Mouse (Mus musculus) embryonic facial prominence, embryonic 15.5 days (tissue): Measurements from ENCODE around the gene Map10. TPM values are rescaled to one million over a fixed set of nuclear protein-coding genes. Genes with fewer than 3 reads are reported as not detected.

ENCODE experiments used
- ATAC-seq: fragments of 200-750 bp; cut with Nextera tagmentation; 2 replicates; pipeline ENCODE4 v1.8.0; 2017; ENCODE audit warnings: low read depth, moderate TSS enrichment; ENCODE audit not compliant: insufficient number of reproducible peaks, low FRiP score, low TSS enrichment
- H3K27ac ChIP-seq: fragments of 300-500 bp; sonication (generic); replicated peaks from 2 replicates; pipeline ENCODE4 v1.5.1; 2015; ENCODE audit warnings: mild to moderate bottlenecking, inconsistent platforms
- H3K27me3 ChIP-seq: fragments of 300-500 bp; sonication (generic); 2 replicates; pipeline ENCODE4 v1.6.1; 2015; ENCODE audit warnings: inconsistent platforms
- H3K36me3 ChIP-seq: fragments of 300-500 bp; sonication (generic); 2 replicates; pipeline ENCODE4 v1.6.1; 2015; ENCODE audit warnings: mild to moderate bottlenecking, inconsistent platforms
- H3K4me1 ChIP-seq: fragments of 300-500 bp; sonication (generic); 2 replicates; pipeline ENCODE4 v1.6.1; 2015; ENCODE audit warnings: inconsistent platforms
- H3K4me2 ChIP-seq: fragments of 300-500 bp; sonication (generic); replicated peaks from 2 replicates; pipeline ENCODE4 v1.6.1; 2015; ENCODE audit warnings: mild to moderate bottlenecking, inconsistent platforms
- H3K4me3 ChIP-seq: fragments of 300-500 bp; sonication (generic); replicated peaks from 2 replicates; pipeline ENCODE4 v1.5.1; 2015; ENCODE audit warnings: mild to moderate bottlenecking, inconsistent platforms
- H3K9ac ChIP-seq: fragments of 300-500 bp; sonication (generic); 2 replicates; pipeline ENCODE4 v1.6.1; 2015; ENCODE audit warnings: inconsistent platforms
- H3K9me3 ChIP-seq: fragments of 300-500 bp; sonication (generic); replicated peaks from 2 replicates; pipeline ENCODE4 v1.6.1; 2016; ENCODE audit warnings: inconsistent platforms
- WGBS: fragments of 180-500 bp; shearing (Covaris S2); methylation state at CpG from one replicate; pipeline ENCODE4 v1.1.7; 2015; 5-methylcytosine and 5-hydroxymethylcytosine counted together
- polyA plus RNA-seq: library from polyadenylated mRNA; unstranded; fragments of >200 nt; fragmentation: Nextera tagmentation; extraction: Ambion mirVana; gene quantifications from 2 replicates; pipeline ENCODE4 v1.2.1, GENCODE M21; 2015

Gene Map10
- polyA plus RNA-seq, 1 experiment from 2014 or later: 6.9 TPM

- Histone ChIP-seq H3K9ac (no peak overlapping the region), H3K4me2 (peak overlapping the region; percentile 90), H3K36me3 (peaks cover 16% of the 10 kb centered on the region), H3K27ac (no peak overlapping the region), H3K27me3 (no peaks in the 10 kb centered on the region), H3K4me3 (peak overlapping the region; percentile 60), H3K9me3 (peaks cover 18% of the 10 kb centered on the region), H3K4me1 (peaks cover 23% of the 10 kb centered on the region)
- WGBS: 92% methylated on average over 6 of the region's 6 CpGs
- ATAC-seq: peak; percentile 46; the same call in 1 of the 2 replicates
Observed at GRCm38 (mm10) chr8:125670420-125670819, 802 bp downstream of the Map10 start.

DNA sequence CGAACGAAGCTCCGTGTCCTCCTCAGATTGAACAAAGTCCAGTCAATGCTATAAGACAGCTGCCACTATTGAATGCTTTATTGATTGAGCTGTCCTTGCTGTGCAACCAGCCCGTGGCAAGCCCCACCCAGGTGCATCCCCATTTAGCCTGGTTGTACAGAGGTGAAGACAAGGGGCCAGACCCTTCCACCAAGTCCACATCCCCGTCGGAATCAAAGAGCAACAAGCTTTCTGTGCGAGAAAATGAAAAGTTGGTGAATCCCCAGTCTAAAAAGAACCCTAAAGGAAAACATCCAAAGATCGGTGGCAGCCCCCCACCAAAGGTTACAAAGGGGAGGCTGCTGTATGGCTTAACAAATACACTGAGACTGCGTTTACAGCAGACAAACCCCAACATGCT, 1.3 kb downstream of the Map10 start:
- 97% methylated on average over 9 of the region's 9 CpGs for WGBS
- no peak overlapping the region for H3K4me3 ChIP-seq
- no peaks in the 10 kb centered on the region for H3K27me3 ChIP-seq
- H3K36me3 ChIP-seq: peaks cover 16% of the 10 kb centered on the region
- H3K9ac ChIP-seq: no peak overlapping the region
- no peak overlapping the region for H3K4me2 ChIP-seq
- H3K27ac ChIP-seq: no peak overlapping the region
- H3K4me1 ChIP-seq: peaks cover 19% of the 10 kb centered on the region
- peaks cover 18% of the 10 kb centered on the region for H3K9me3 ChIP-seq
- ATAC-seq: no peak

- Histone ChIP-seq H3K4me2 (no peak overlapping the region), H3K36me3 (peaks cover 16% of the 10 kb centered on the region), H3K9ac (no peak overlapping the region), H3K4me1 (peaks cover 14% of the 10 kb centered on the region), H3K27me3 (no peaks in the 10 kb centered on the region), H3K9me3 (peaks cover 18% of the 10 kb centered on the region), H3K27ac (no peak overlapping the region), H3K4me3 (no peak overlapping the region)
- 97% methylated on average over 5 of the region's 5 CpGs for WGBS
- no peak for ATAC-seq
Observed at GRCm38 (mm10) chr8:125671371-125671770, 1.8 kb downstream of the Map10 start.

GRCm38 (mm10) chr8:125675796-125676195, 6.2 kb downstream of the Map10 start:
- ATAC-seq: no peak
- Histone ChIP-seq H3K9me3 (peaks cover 16% of the 10 kb centered on the region), H3K36me3 (peaks cover 12% of the 10 kb centered on the region), H3K4me1 (peaks cover 3% of the 10 kb centered on the region; the same call in 1 of the 2 replicates), H3K4me2 (no peak overlapping the region), H3K4me3 (no peak overlapping the region), H3K27me3 (no peaks in the 10 kb centered on the region), H3K9ac (no peak overlapping the region), H3K27ac (no peak overlapping the region)
- 66% methylated on average over 3 of the region's 3 CpGs for WGBS

GRCm38 (mm10) chr8:125677484-125677883, 7.9 kb downstream of the Map10 start:
- ATAC-seq: no peak
- H3K4me3 ChIP-seq: no peak overlapping the region
- H3K9me3 ChIP-seq: no peaks in the 10 kb centered on the region
- no peaks in the 10 kb centered on the region for H3K27me3 ChIP-seq
- WGBS: 91% methylated on average over 6 of the region's 6 CpGs
- no peak overlapping the region for H3K9ac ChIP-seq
- H3K4me2 ChIP-seq: no peak overlapping the region
- H3K4me1 ChIP-seq: peaks cover 7% of the 10 kb centered on the region; the same call in 1 of the 2 replicates
- no peak overlapping the region for H3K27ac ChIP-seq
- H3K36me3 ChIP-seq: no peaks in the 10 kb centered on the region

- no peak overlapping the region for H3K4me3 ChIP-seq
- no peaks in the 10 kb centered on the region for H3K27me3 ChIP-seq
- no peaks in the 10 kb centered on the region for H3K9me3 ChIP-seq
- 69% methylated on average over 8 of the region's 8 CpGs for WGBS
- no peak overlapping the region for H3K27ac ChIP-seq
- ATAC-seq: no peak
- no peak overlapping the region for H3K9ac ChIP-seq
- H3K4me1 ChIP-seq: peaks cover 7% of the 10 kb centered on the region; the same call in 1 of the 2 replicates
- no peaks in the 10 kb centered on the region for H3K36me3 ChIP-seq
- no peak overlapping the region for H3K4me2 ChIP-seq
Observed at GRCm38 (mm10) chr8:125678854-125679648, 9.4 kb downstream of the Map10 start.

- no peaks in the 10 kb centered on the region for H3K9me3 ChIP-seq
- H3K4me1 ChIP-seq: peaks cover 7% of the 10 kb centered on the region; the same call in 1 of the 2 replicates
- no peak overlapping the region for H3K4me2 ChIP-seq
- WGBS: 28% methylated on average over 8 of the region's 8 CpGs
- H3K4me3 ChIP-seq: no peak overlapping the region
- H3K9ac ChIP-seq: no peak overlapping the region
- no peak for ATAC-seq
- H3K27me3 ChIP-seq: no peaks in the 10 kb centered on the region
- H3K36me3 ChIP-seq: no peaks in the 10 kb centered on the region
- H3K27ac ChIP-seq: no peak overlapping the region
Observed at GRCm38 (mm10) chr8:125680851-125681408, 11.3 kb downstream of the Map10 start.

GRCm38 (mm10) chr8:125685216-125685760, 15.7 kb downstream of the Map10 start:
- no peak overlapping the region for H3K27ac ChIP-seq
- no peak for ATAC-seq
- no peak overlapping the region for H3K4me2 ChIP-seq
- no peaks in the 10 kb centered on the region for H3K36me3 ChIP-seq
- no peak overlapping the region for H3K4me3 ChIP-seq
- no peak overlapping the region for H3K9ac ChIP-seq
- no peaks in the 10 kb centered on the region for H3K27me3 ChIP-seq
- 0 out of 2 replicates have a peak, but pooled peaks cover 7% of the 10 kb centered on the region for H3K4me1 ChIP-seq
- H3K9me3 ChIP-seq: no peaks in the 10 kb centered on the region
- 63% methylated on average over 6 of the region's 6 CpGs for WGBS

DNA sequence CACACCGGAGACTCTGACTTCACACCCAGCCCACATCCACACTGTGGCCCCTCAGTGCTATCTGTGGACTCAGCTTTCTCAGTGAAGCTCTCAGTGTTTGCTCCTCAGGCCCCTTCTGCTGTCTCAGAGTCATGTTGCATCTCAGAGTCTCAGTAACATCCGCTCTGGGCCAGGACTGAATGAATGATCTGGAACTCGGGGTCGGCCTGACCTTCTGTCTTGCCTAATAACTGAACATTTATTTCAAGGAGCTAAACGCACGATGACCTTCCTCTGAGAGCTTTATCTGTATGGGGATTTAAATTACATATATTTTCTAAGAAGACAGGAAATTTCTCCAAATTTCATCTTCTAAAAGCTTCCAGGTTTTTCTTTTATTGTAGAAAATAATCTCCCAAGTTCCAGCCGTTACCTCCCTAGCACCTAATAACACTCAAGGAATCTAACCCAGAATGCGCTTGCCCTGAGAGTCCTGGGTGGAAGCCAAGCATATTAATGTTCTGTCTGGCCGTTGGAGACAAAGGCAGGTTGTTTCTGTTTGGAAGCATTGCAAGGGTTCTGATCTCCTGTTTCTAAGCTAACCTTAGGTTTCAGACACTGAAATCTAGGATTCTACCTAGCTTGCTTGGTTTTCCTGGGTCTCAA, 16.7 kb downstream of the Map10 start:
- H3K36me3 ChIP-seq: no peaks in the 10 kb centered on the region
- H3K9ac ChIP-seq: no peak overlapping the region
- no peaks in the 10 kb centered on the region for H3K4me1 ChIP-seq
- no peak overlapping the region for H3K4me3 ChIP-seq
- no peak overlapping the region for H3K27ac ChIP-seq
- H3K9me3 ChIP-seq: no peaks in the 10 kb centered on the region
- H3K4me2 ChIP-seq: no peak overlapping the region
- H3K27me3 ChIP-seq: no peaks in the 10 kb centered on the region
- no peak for ATAC-seq
- 78% methylated on average over 9 of the region's 9 CpGs for WGBS

GRCm38 (mm10) chr8:125690166-125690915, 20.7 kb downstream of the Map10 start:
- Histone ChIP-seq H3K27me3 (no peaks in the 10 kb centered on the region), H3K36me3 (no peaks in the 10 kb centered on the region), H3K27ac (no peak overlapping the region), H3K4me1 (no peaks in the 10 kb centered on the region), H3K9me3 (no peaks in the 10 kb centered on the region), H3K4me3 (no peak overlapping the region), H3K9ac (no peak overlapping the region), H3K4me2 (no peak overlapping the region)
- 70% methylated on average over 15 of the region's 15 CpGs for WGBS
- ATAC-seq: no peak

DNA sequence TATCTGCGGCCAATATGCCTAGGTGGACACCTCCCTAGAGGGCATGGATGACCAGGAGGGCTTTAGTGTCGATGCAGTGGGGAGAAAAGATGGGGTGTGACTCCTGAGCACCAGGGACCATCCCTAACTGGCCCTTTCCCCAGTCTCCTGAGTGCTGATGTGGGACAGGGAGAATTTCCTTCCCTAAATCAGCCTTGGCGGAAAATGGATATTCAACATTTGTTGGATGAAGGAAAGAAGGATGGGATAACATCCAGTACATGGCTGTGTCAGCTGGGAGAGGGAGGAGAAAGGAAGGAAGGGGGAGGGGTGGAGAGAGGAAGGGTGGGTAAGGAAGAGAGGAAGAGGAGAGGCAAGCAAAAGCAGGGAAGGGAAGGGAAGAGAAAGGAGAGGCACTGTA, 21.3 kb downstream of the Map10 start:
- H3K9me3 ChIP-seq: no peaks in the 10 kb centered on the region
- H3K27me3 ChIP-seq: no peaks in the 10 kb centered on the region
- H3K27ac ChIP-seq: no peak overlapping the region
- H3K36me3 ChIP-seq: no peaks in the 10 kb centered on the region
- no peak overlapping the region for H3K4me3 ChIP-seq
- 85% methylated on average over 3 of the region's 3 CpGs for WGBS
- no peak overlapping the region for H3K9ac ChIP-seq
- no peaks in the 10 kb centered on the region for H3K4me1 ChIP-seq
- no peak for ATAC-seq
- no peak overlapping the region for H3K4me2 ChIP-seq
